Mouse (Mus musculus): Measurements from ENCODE around the gene Rab7. TPM values are rescaled to one million over a fixed set of nuclear protein-coding genes. Genes with fewer than 3 reads are reported as not detected.
A peak's percentile ranks its signal among the peaks of the same experiment; 100 is the strongest.

The Rab7 gene
- polyA plus RNA-seq, 1 experiment from 2014 or later: 222 TPM

DNA sequence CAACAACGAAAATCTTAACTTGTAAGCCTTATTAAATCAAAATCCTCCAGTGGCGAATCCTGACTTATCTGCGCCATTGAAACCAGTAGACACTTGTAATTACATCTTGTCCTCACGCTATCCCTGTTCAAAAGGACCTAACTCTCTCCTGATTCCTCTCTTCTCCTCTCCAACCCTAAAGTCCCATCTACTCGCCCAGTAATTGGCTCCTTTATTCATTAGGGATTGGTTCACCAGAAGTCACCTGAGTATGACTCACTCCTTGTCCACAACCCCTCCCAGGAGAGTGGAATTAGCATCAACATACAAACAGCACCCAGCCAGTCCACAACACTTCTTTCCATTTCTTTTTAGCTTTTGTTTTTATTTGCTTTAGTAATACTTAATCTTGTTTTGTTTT is 14.8 kb upstream of the Rab7 start:
- Histone ChIP-seq H3K9ac (ENCODE audit: low read depth, low read length) (no peak overlapping the region), H3K4me3 (ENCODE audit: low read length) (no peak overlapping the region), H3K4me2 (replicated peaks; ENCODE audit: low read depth, low read length) (no peak overlapping the region), H3K4me1 (ENCODE audit: control insufficient read depth, insufficient read depth, low read length) (no peaks in the 10 kb centered on the region), H3K27me3 (ENCODE audit: control insufficient read depth, insufficient read depth, low read length) (no peaks in the 10 kb centered on the region), H3K27ac (ENCODE audit: low read depth, low read length) (no peak overlapping the region), H3K36me3 (ENCODE audit: control insufficient read depth, insufficient read depth, low read length) (no peaks in the 10 kb centered on the region), H3K9me3 (ENCODE audit: control insufficient read depth, low read length) (no peaks in the 10 kb centered on the region)
- no peak for ATAC-seq (ENCODE audit: low FRiP score, low TSS enrichment)
- WGBS: 81% methylated on average over 5 of the region's 5 CpGs

DNA sequence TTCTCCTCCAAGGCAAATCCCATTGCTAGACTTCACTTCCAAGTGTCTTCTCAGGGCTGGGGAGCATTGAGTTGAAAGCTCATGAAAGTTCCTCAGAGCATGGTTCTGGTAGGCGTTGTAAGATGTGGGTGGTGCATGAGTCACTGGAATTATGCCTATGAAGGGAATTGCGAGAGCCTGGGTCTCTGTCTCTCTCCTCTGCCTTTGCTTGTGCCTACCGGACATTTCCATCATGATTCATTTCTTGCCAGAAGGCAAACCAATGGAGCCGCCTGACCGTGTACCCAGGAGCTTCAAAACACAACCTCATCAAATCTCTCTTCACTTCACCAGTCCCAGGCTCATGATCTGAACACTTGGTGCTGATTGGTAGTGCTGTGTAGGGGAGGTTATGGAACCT is 11.8 kb upstream of the Rab7 start:
- WGBS: 81% methylated on average over 5 of the region's 5 CpGs
- Histone ChIP-seq H3K4me2 (replicated peaks; ENCODE audit: low read depth, low read length) (no peak overlapping the region), H3K27ac (ENCODE audit: low read depth, low read length) (no peak overlapping the region), H3K9me3 (ENCODE audit: control insufficient read depth, low read length) (no peaks in the 10 kb centered on the region), H3K4me1 (ENCODE audit: control insufficient read depth, insufficient read depth, low read length) (no peaks in the 10 kb centered on the region), H3K9ac (ENCODE audit: low read depth, low read length) (no peak overlapping the region), H3K27me3 (ENCODE audit: control insufficient read depth, insufficient read depth, low read length) (no peaks in the 10 kb centered on the region), H3K4me3 (ENCODE audit: low read length) (no peak overlapping the region), H3K36me3 (ENCODE audit: control insufficient read depth, insufficient read depth, low read length) (no peaks in the 10 kb centered on the region)
- no peak for ATAC-seq (ENCODE audit: low FRiP score, low TSS enrichment)

DNA sequence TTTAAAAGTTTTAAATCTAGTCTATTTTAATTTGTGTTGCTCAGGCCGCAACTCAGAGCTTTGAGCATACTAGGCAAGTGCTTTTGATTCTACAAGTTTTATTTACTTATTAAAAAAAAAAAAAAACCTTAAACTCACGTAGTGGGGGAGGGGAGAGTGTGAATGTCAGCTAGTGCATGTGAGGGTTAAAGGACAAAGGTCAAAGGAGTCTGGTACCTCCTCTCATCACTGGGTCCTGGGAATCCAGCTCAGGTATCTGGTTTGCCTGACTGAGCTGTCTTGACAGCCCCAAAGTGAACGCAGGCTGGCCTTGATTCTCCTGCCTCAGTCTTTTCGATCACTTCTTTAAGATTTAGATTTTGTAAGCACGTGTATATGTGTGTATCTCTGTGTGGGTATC is 10.6 kb upstream of the Rab7 start:
- no peak overlapping the region for H3K4me2 ChIP-seq (replicated peaks; ENCODE audit: low read depth, low read length)
- H3K27me3 ChIP-seq (ENCODE audit: control insufficient read depth, insufficient read depth, low read length): no peaks in the 10 kb centered on the region
- WGBS: 71% methylated on average over 5 of the region's 5 CpGs
- no peaks in the 10 kb centered on the region for H3K36me3 ChIP-seq (ENCODE audit: control insufficient read depth, insufficient read depth, low read length)
- no peak overlapping the region for H3K4me3 ChIP-seq (ENCODE audit: low read length)
- H3K4me1 ChIP-seq (ENCODE audit: control insufficient read depth, insufficient read depth, low read length): no peaks in the 10 kb centered on the region
- no peak overlapping the region for H3K9ac ChIP-seq (ENCODE audit: low read depth, low read length)
- no peak for ATAC-seq (ENCODE audit: low FRiP score, low TSS enrichment)
- no peak overlapping the region for H3K27ac ChIP-seq (ENCODE audit: low read depth, low read length)
- no peaks in the 10 kb centered on the region for H3K9me3 ChIP-seq (ENCODE audit: control insufficient read depth, low read length)

DNA sequence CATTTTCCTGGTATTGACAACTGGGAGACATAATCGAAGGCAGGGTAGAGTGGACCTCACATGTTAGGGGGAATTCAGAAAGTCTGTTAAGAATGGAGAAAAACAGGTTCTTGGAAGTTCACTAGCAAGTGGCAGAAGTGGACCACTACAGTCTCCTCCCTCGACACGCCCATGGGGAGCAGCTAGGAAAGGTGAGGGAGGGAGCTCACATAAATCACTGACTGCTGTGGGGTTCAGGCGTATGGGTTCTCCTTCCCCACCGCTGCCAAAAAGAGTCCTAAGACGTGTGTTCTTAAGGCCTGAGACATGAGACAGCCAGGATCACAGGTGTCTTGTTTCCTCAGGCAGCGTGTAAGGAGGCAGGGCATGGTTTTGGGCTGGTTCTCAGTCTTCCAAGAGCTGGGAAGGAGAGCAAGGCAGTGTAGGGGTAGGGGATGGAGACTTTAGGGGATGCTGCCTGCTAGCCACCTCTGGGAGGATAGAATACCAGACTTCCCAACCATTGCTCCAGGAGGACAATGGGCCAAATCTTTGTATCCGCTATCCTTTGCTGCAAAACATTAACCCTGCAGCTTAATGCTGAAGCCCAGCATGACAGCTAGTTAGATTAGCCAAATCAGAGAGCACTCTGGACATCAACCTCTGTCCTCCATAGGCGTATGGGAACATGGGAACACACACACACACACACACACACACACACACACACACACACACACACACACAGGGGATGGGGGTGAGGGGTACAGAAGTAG is 9.2 kb upstream of the Rab7 start:
- ATAC-seq (ENCODE audit: low FRiP score, low TSS enrichment): no peak
- no peaks in the 10 kb centered on the region for H3K4me1 ChIP-seq (ENCODE audit: control insufficient read depth, insufficient read depth, low read length)
- H3K36me3 ChIP-seq (ENCODE audit: control insufficient read depth, insufficient read depth, low read length): no peaks in the 10 kb centered on the region
- H3K4me2 ChIP-seq (replicated peaks; ENCODE audit: low read depth, low read length): no peak overlapping the region
- no peak overlapping the region for H3K9ac ChIP-seq (ENCODE audit: low read depth, low read length)
- no peak overlapping the region for H3K27ac ChIP-seq (ENCODE audit: low read depth, low read length)
- WGBS: 45% methylated on average over 9 of the region's 9 CpGs
- H3K4me3 ChIP-seq (ENCODE audit: low read length): no peak overlapping the region
- no peaks in the 10 kb centered on the region for H3K9me3 ChIP-seq (ENCODE audit: control insufficient read depth, low read length)
- no peaks in the 10 kb centered on the region for H3K27me3 ChIP-seq (ENCODE audit: control insufficient read depth, insufficient read depth, low read length)

DNA sequence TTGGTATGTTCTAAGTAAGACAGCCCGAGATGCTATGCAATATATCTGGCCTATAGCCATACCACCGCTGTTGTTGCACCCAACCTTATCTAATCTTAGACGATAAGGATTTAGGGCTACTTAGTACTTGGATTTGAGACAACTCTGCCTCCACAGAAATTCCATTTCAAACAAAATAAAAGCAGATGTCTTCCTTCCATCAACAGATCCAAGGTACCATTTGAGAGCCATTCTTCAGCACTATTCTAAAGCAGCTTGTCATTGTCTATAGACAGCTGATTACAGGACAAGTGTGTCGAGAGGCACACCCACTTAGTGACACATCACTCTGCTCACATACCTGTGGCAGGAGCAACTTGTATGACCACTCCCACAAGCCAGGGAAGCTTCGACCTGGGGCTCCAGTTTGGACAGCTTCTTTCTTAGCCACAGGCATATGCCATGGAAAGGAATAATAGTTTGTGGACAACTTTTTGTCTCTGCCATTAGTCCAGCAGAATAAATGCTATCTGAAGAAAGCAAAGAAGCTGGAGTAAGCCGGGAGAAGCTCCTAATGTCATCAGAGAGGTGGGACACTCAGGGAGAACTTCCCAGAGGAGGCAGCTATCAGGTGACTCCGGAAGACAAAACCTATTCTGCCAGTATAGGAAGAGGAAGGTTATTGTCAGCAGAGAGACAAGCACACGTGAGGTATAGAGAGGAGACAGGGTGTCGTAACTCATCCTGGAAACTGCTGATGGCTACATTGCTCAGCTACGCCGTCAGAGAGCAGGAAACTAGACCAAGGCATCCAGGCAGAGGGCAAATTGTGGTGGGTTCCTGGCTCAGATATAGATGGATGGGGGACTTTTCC is 8.4 kb upstream of the Rab7 start:
- H3K4me3 ChIP-seq (ENCODE audit: low read length): no peak overlapping the region
- no peaks in the 10 kb centered on the region for H3K27me3 ChIP-seq (ENCODE audit: control insufficient read depth, insufficient read depth, low read length)
- H3K9me3 ChIP-seq (ENCODE audit: control insufficient read depth, low read length): no peaks in the 10 kb centered on the region
- ATAC-seq (ENCODE audit: low FRiP score, low TSS enrichment): no peak
- WGBS: 56% methylated on average over 11 of the region's 11 CpGs
- H3K36me3 ChIP-seq (ENCODE audit: control insufficient read depth, insufficient read depth, low read length): no peaks in the 10 kb centered on the region
- H3K27ac ChIP-seq (ENCODE audit: low read depth, low read length): no peak overlapping the region
- H3K4me2 ChIP-seq (replicated peaks; ENCODE audit: low read depth, low read length): no peak overlapping the region
- no peaks in the 10 kb centered on the region for H3K4me1 ChIP-seq (ENCODE audit: control insufficient read depth, insufficient read depth, low read length)
- H3K9ac ChIP-seq (ENCODE audit: low read depth, low read length): no peak overlapping the region

DNA sequence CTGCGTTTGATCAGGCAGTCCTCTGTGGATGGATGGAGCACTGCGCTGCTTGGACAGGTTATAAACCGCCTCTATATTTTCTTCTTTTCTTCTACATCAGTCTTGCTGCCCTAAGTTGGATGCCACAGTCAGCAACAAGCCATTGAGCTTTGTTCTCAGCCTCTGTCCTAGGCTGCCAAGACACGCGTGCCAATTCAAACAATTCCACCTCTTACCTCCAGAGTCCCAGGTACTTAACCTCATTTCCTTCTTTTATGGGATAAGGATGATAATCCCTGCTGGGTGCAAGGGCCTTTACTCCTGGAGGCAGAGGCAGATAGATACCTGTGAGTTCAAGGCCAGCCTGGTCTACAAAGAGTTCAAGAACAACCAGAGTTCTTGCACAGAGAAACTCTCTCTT is 6.1 kb upstream of the Rab7 start:
- no peak overlapping the region for H3K9ac ChIP-seq (ENCODE audit: low read depth, low read length)
- no peak overlapping the region for H3K27ac ChIP-seq (ENCODE audit: low read depth, low read length)
- no peak overlapping the region for H3K4me2 ChIP-seq (replicated peaks; ENCODE audit: low read depth, low read length)
- no peak for ATAC-seq (ENCODE audit: low FRiP score, low TSS enrichment)
- no peaks in the 10 kb centered on the region for H3K36me3 ChIP-seq (ENCODE audit: control insufficient read depth, insufficient read depth, low read length)
- no peaks in the 10 kb centered on the region for H3K9me3 ChIP-seq (ENCODE audit: control insufficient read depth, low read length)
- H3K4me3 ChIP-seq (ENCODE audit: low read length): no peak overlapping the region
- no peaks in the 10 kb centered on the region for H3K27me3 ChIP-seq (ENCODE audit: control insufficient read depth, insufficient read depth, low read length)
- 88% methylated on average over 5 of the region's 5 CpGs for WGBS
- no peaks in the 10 kb centered on the region for H3K4me1 ChIP-seq (ENCODE audit: control insufficient read depth, insufficient read depth, low read length)

DNA sequence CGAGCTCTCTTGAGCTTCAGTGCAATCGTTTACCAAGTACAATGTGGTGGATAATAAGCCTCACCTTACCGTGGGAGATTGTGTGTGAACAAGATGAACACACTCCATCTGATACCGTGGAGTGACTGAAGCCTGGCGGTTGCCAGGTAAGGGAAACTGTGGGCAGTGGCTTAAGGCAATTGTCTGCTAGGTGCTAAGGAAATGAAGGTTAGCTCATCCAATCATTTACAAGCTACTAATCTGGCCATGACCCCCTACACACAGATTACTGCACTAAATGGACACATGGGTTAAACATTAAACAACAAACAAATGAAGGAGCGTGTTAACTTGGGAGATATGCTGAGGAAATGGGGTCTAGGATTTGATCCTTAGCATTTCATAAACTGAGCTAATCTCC is 3.9 kb upstream of the Rab7 start:
- no peaks in the 10 kb centered on the region for H3K9me3 ChIP-seq (ENCODE audit: control insufficient read depth, low read length)
- H3K36me3 ChIP-seq (ENCODE audit: control insufficient read depth, insufficient read depth, low read length): no peaks in the 10 kb centered on the region
- no peak overlapping the region for H3K27ac ChIP-seq (ENCODE audit: low read depth, low read length)
- H3K4me2 ChIP-seq (replicated peaks; ENCODE audit: low read depth, low read length): no peak overlapping the region
- no peak overlapping the region for H3K4me3 ChIP-seq (ENCODE audit: low read length)
- H3K4me1 ChIP-seq (ENCODE audit: control insufficient read depth, insufficient read depth, low read length): peaks cover 2% of the 10 kb centered on the region
- 61% methylated on average over 6 of the region's 6 CpGs for WGBS
- H3K9ac ChIP-seq (ENCODE audit: low read depth, low read length): no peak overlapping the region
- no peak for ATAC-seq (ENCODE audit: low FRiP score, low TSS enrichment)
- no peaks in the 10 kb centered on the region for H3K27me3 ChIP-seq (ENCODE audit: control insufficient read depth, insufficient read depth, low read length)

DNA sequence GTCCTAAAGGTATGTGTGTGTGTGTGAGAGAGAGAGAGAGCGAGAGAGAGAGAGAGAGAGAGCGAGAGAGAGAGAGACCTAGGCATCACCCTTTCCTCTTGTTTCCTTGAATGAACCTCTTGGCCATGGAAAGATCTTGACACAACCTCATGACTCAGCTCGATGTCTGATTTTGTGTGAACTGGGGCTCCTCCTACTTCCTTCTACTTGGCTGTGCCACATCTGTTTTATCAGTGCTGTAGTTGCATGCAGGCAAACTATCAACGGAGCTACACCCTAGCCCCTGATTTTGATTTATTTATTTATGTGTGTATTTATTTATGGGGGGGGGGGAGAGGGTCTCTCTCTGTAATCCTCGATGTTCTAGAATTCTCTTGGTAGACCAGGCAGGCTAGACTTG is 2.8 kb upstream of the Rab7 start:
- H3K4me1 ChIP-seq (ENCODE audit: control insufficient read depth, insufficient read depth, low read length): peaks cover 8% of the 10 kb centered on the region
- no peak overlapping the region for H3K4me3 ChIP-seq (ENCODE audit: low read length)
- no peaks in the 10 kb centered on the region for H3K36me3 ChIP-seq (ENCODE audit: control insufficient read depth, insufficient read depth, low read length)
- H3K27me3 ChIP-seq (ENCODE audit: control insufficient read depth, insufficient read depth, low read length): no peaks in the 10 kb centered on the region
- no peak for ATAC-seq (ENCODE audit: low FRiP score, low TSS enrichment)
- 81% methylated on average over 5 of the region's 5 CpGs for WGBS
- H3K9me3 ChIP-seq (ENCODE audit: control insufficient read depth, low read length): no peaks in the 10 kb centered on the region
- no peak overlapping the region for H3K27ac ChIP-seq (ENCODE audit: low read depth, low read length)
- H3K4me2 ChIP-seq (replicated peaks; ENCODE audit: low read depth, low read length): no peak overlapping the region
- no peak overlapping the region for H3K9ac ChIP-seq (ENCODE audit: low read depth, low read length)

DNA sequence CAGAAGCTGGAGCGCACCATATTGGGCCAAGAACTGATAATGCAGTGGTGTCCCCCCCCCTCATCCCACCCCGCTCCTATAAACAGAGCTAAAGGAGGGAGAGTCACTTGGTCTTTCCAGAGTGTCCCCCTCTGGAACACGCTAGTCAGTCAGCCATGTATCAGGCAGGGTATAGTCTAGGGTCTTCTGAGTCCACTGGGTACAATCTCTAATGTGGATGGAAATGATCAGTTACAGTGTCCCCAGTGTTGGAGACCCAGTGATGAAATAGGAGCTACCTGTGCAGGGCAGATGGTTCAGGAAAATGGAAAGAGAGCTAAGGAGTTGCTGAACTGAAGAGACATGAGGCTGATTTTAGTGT is 316 bp upstream of the Rab7 start:
- Histone ChIP-seq H3K27me3 (ENCODE audit: control insufficient read depth, insufficient read depth, low read length) (no peaks in the 10 kb centered on the region), H3K4me2 (replicated peaks; ENCODE audit: low read depth, low read length) (peak overlapping the region; percentile 29; the same call in 1 of the 2 replicates), H3K36me3 (ENCODE audit: control insufficient read depth, insufficient read depth, low read length) (peaks cover 3% of the 10 kb centered on the region; the same call in 1 of the 2 replicates), H3K27ac (ENCODE audit: low read depth, low read length) (no peak overlapping the region; the same call in 1 of the 2 replicates), H3K9ac (ENCODE audit: low read depth, low read length) (no peak overlapping the region), H3K9me3 (ENCODE audit: control insufficient read depth, low read length) (no peaks in the 10 kb centered on the region), H3K4me1 (ENCODE audit: control insufficient read depth, insufficient read depth, low read length) (peaks cover 13% of the 10 kb centered on the region), H3K4me3 (ENCODE audit: low read length) (peak overlapping the region; percentile 86)
- 34% methylated on average over 3 of the region's 3 CpGs for WGBS
- no peak for ATAC-seq (ENCODE audit: low FRiP score, low TSS enrichment)
